In the genomic region with DNA sequence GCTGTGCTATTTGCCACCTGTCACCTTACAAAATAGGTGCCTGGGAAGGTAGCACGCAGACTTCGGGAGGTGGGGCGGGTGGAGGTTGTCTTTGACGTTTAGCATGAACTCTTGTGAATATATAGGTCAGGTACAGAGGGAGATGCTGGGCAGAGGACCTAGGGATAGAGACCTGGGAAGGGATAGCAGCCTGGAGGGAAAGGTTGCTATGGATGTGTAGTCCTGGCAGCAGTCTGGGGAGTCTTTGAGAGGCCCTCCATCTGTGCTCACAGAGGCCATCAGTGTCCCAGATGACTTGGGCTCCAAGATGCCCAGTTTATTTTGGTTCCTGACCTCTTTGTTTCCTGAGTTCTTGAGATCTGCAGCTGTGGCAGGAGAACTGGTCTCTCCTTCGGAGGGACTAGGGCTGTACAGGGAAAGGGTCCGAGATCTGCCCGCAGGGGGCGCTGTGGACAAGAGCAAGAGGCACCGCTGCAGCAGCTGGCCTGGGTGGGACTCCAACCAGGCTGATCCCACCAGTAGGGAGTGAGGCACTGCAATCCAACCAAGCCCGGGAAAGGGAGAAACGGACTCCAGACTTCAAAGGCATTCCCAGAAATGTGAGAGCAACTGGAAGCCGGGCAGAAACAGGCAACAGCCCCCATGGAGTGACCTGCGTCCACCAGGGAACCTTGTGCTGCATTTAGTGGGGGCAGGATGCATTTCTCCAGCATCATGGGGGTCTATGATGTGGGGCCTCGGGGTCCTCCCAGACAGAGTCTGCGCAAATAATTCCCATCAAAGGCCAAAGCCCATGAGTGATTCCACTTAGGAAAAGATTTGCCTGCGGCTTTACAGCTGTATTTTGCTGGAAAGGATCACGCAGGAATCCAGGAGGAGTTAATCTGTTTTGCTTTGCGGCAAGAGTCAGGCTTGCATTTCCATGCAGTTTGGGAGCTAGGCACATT, we compare ENCODE assay signal across 8 mouse cellular contexts.
DNase-seq lines count a peak whose midpoint lies in the region; ATAC-seq and TF ChIP-seq lines count a peak whose summit lies in the region.

No protein-coding gene starts in this region.

- peak; percentile 79 for DNase-seq in ES-E14 (ENCODE audit: low read depth, low spot score)
- peak; percentile 10 for DNase-seq in cerebellum, adult 11-12 months
- peak; percentile 83 for DNase-seq in forebrain, postnatal 0 days
- peak; percentile 37 for DNase-seq in left cerebral cortex, adult 11 months (ENCODE audit: low spot score)
- DNase-seq in right cerebral cortex, postnatal 25 days, result peak; percentile 50
- DNase-seq in urinary bladder, postnatal 25 days (ENCODE audit: low spot score), result peak; percentile 85

- H3K4me1 ChIP-seq in ES-E14 (ENCODE audit: control insufficient read depth in 2 of 2, insufficient read depth in 2 of 2, low read length in 2 of 2, poor library complexity in 1 of 2), result no peaks in the 10 kb centered on the region
- no peaks in the 10 kb centered on the region for H3K4me1 ChIP-seq in forebrain, postnatal 0 days (ENCODE audit: insufficient read depth)
- peaks cover 14% of the 10 kb centered on the region for H3K4me1 ChIP-seq in hindbrain, embryonic 13.5 days (replicated peaks)

- H3K4me3 ChIP-seq in ES-E14 (ENCODE audit: insufficient read depth in 1 of 2, low read depth in 1 of 2, low read length in 2 of 2, poor library complexity in 1 of 2, severe bottlenecking in 1 of 2), result no peak overlapping the region
- no peak overlapping the region for H3K4me3 ChIP-seq in forebrain, postnatal 0 days (ENCODE audit: low read depth, low read length)
- H3K4me3 ChIP-seq in hindbrain, embryonic 13.5 days, result no peak overlapping the region

- H3K4me2 ChIP-seq in forebrain, postnatal 0 days (ENCODE audit: low read depth), result no peak overlapping the region
- no peak overlapping the region for H3K4me2 ChIP-seq in hindbrain, embryonic 13.5 days

- peak; percentile 81 for TF ChIP-seq CTCF in forebrain, postnatal 0 days (IDR thresholded peaks at IDR 0.05; ENCODE audit: low read depth)

- H3K27ac ChIP-seq in ES-E14 (ENCODE audit: insufficient read depth, low read depth, low read length, poor library complexity, severe bottlenecking), result no peak overlapping the region
- no peak overlapping the region for H3K27ac ChIP-seq in forebrain, postnatal 0 days (ENCODE audit: low read depth, low read length)
- H3K27ac ChIP-seq in hindbrain, embryonic 13.5 days, result no peak overlapping the region

- peak; percentile 91 for ATAC-seq in forebrain, postnatal 0 days
- ATAC-seq in hindbrain, embryonic 13.5 days (ENCODE audit: low FRiP score), result 0 out of 2 replicates have a peak, but pooled peaks have one; percentile 82
- peak; percentile 76 for ATAC-seq in megakaryocyte progenitor cell, adult 5-6 weeks (replicated peaks; ENCODE audit: poor library complexity)

- H3K36me3 ChIP-seq in ES-E14 (ENCODE audit: control insufficient read depth, insufficient read depth, low read length, poor library complexity, severe bottlenecking), result no peaks in the 10 kb centered on the region
- no peaks in the 10 kb centered on the region for H3K36me3 ChIP-seq in forebrain, postnatal 0 days (ENCODE audit: insufficient read depth)
- no peaks in the 10 kb centered on the region for H3K36me3 ChIP-seq in hindbrain, embryonic 13.5 days

- in situ Hi-C loops in ES-E14 (cut with MboI; ENCODE audit: low sequenced_read_pairs in 2 of 2, unreplicated experiment in 2 of 2), result no loop called here

- H3K9me3 ChIP-seq in ES-E14 (ENCODE audit: control insufficient read depth, insufficient read depth, low read depth, low read length), result no peaks in the 10 kb centered on the region
- no peaks in the 10 kb centered on the region for H3K9me3 ChIP-seq in forebrain, postnatal 0 days (ENCODE audit: low read length)
- no peaks in the 10 kb centered on the region for H3K9me3 ChIP-seq in hindbrain, embryonic 13.5 days

- no peaks in the 10 kb centered on the region for H3K27me3 ChIP-seq in forebrain, postnatal 0 days (ENCODE audit: insufficient read depth, low read length)
- peaks cover 49% of the 10 kb centered on the region for H3K27me3 ChIP-seq in hindbrain, embryonic 13.5 days

- H3K9ac ChIP-seq in ES-E14 (ENCODE audit: insufficient read depth, low read depth, low read length, poor library complexity, severe bottlenecking), result no peak overlapping the region
- no peak overlapping the region for H3K9ac ChIP-seq in forebrain, postnatal 0 days
- no peak overlapping the region; the same call in 1 of the 2 replicates for H3K9ac ChIP-seq in hindbrain, embryonic 13.5 days

- WGBS in forebrain, postnatal 0 days, result 29% methylated on average over 18 of the region's 18 CpGs
- WGBS in hindbrain, embryonic 13.5 days, result 30% methylated on average over 18 of the region's 18 CpGs

TF ChIP-seq in ES-E14, 5 proteins besides CTCF, POLR2A, EP300 and RAD21:
- TF ChIP-seq ZC3H11A (IDR thresholded peaks at IDR 0.05; ENCODE audit: borderline replicate concordance, low read depth, low read length) (peak; percentile 61; the same call in 1 of the 2 replicates), ZNF384 (IDR thresholded peaks at IDR 0.05; ENCODE audit: low read depth, low read length) (no peak)

Comparison
In these comparisons a context has a peak if more than half of its experiments do, and no peak if none do; other contexts are left out.
1. DNase-seq: peak in every context shown above with its lines; median percentile 85 in urinary bladder, postnatal 25 days; 83 in forebrain, postnatal 0 days; 79 in ES-E14; 50 in right cerebral cortex, postnatal 25 days; 37 in left cerebral cortex, adult 11 months; 10 in cerebellum, adult 11-12 months.